Mouse (Mus musculus) cerebellum, adult 2 months (tissue): ENCODE measurements around the gene Arl6ip6. TPM values are rescaled to one million over a fixed set of nuclear protein-coding genes. Genes with fewer than 3 reads are reported as not detected.

Source experiments
- DNase-seq, 2 experiments: peaks; one replicate each; pipeline ENCODE4 v3.0.0; 2021
- H3K27ac ChIP-seq: fragments of 200-500 bp; 2 replicates; pipeline ENCODE4 v1.5.1; 2012; ENCODE audit warnings: low read length, control low read depth, inconsistent platforms; ENCODE audit not compliant: insufficient read depth
- H3K27me3 ChIP-seq: fragments of 200-500 bp; 2 replicates; pipeline ENCODE4 v1.6.1; 2012; ENCODE audit warnings: inconsistent platforms, mild to moderate bottlenecking, low read length, moderate library complexity; ENCODE audit not compliant: control insufficient read depth, insufficient read depth
- H3K4me1 ChIP-seq: fragments of 200-500 bp; 2 replicates; pipeline ENCODE4 v1.6.1; 2011; ENCODE audit warnings: low read length; ENCODE audit not compliant: control insufficient read depth, insufficient read depth
- H3K4me3 ChIP-seq: fragments of 200-500 bp; replicated peaks from 2 replicates; pipeline ENCODE3; 2011; ENCODE audit warnings: mild to moderate bottlenecking, low read depth, low read length, control low read depth; ENCODE audit not compliant: insufficient read depth
- CTCF ChIP-seq: fragments of 200-500 bp; IDR thresholded peaks from 2 replicates; pipeline ENCODE4 v1.5.1; 2011; ENCODE audit warnings: low read depth, mild to moderate bottlenecking, control low read depth, low read length, moderate library complexity, borderline replicate concordance; ENCODE audit not compliant: insufficient read depth
- POLR2A ChIP-seq: fragments of 200-500 bp; IDR thresholded peaks from 2 replicates; pipeline ENCODE4 v1.6.1; 2011; ENCODE audit warnings: low read length, control low read depth, borderline replicate concordance; ENCODE audit not compliant: insufficient read depth
- WGBS: fragments of 180-500 bp; shearing (Covaris S2); methylation state at CpG from one replicate; pipeline ENCODE4 v1.1.7; 2018; 5-methylcytosine and 5-hydroxymethylcytosine counted together
- polyA plus RNA-seq: library from polyadenylated mRNA; depleted of rRNA; stranded (reverse); fragments of >200 nt; gene quantifications from 2 replicates; pipeline ENCODE4 v1.2.3, GENCODE M21; 2012; rRNA removed

The Arl6ip6 gene
- polyA plus RNA-seq, 1 experiment: 12.4 TPM

GRCm38 (mm10) chr2:53222242-53222641, 30.7 kb downstream of the Arl6ip6 start:
- DNase-seq: no peak
- Histone ChIP-seq H3K27me3 (no peaks in the 10 kb centered on the region), H3K4me1 (no peaks in the 10 kb centered on the region), H3K4me3 (no peak overlapping the region), H3K27ac (no peak overlapping the region)
- WGBS: 69% methylated on average over 5 of the region's 5 CpGs
- TF ChIP-seq POLR2A: no peak
- TF ChIP-seq CTCF: no peak

GRCm38 (mm10) chr2:53256982-53257381, 65.5 kb downstream of the Arl6ip6 start:
- Histone ChIP-seq H3K4me1 (no peaks in the 10 kb centered on the region), H3K27ac (no peak overlapping the region), H3K27me3 (no peaks in the 10 kb centered on the region), H3K4me3 (no peak overlapping the region)
- TF ChIP-seq POLR2A (no peak), CTCF (no peak)
- 8% methylated on average over 2 of the region's 2 CpGs for WGBS
- no peak for DNase-seq

Other genes starting within 250 kb of the Arl6ip6 start
- 17.8 and 23.1 TPM in 2 replicates for gene Prpf40a, start 442 bp upstream of the Arl6ip6 start, polyA plus RNA-seq